Comparison of ENCODE assay signal across 8 mouse cellular contexts in the genomic region with DNA sequence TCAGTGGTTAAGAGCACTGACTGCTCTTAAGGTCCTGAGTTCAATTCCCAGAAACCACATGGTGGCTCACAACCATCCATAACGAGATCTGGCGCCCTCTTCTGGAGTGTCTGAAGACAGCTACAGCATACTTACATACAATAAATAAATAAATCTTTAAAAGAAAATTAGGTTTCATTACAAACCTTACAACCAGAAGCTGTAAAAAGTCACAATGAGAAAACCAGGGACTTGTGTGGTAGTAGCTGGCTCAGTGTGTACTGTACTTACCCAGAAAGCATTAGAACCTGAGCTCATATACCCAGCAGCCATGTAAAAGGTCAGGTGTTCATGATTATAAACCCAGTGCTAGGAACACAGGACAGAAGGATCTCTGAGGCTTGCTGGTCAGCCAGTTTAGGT. TPM values are rescaled to one million over a fixed set of nuclear protein-coding genes. Genes with fewer than 3 reads are reported as not detected.
DNase-seq lines count a peak whose midpoint lies in the region; ATAC-seq and TF ChIP-seq lines count a peak whose summit lies in the region.

No protein-coding gene starts in this region.

- TF ChIP-seq POLR2A in small intestine, adult 2 months (IDR thresholded peaks at IDR 0.05; ENCODE audit: low read depth, low read length), result no peak

- no peaks in the 10 kb centered on the region for H3K27me3 ChIP-seq in heart, embryonic 10.5 days (ENCODE audit: insufficient read depth, poor library complexity, severe bottlenecking)
- H3K27me3 ChIP-seq in midbrain, embryonic 12.5 days, result no peaks in the 10 kb centered on the region
- no peaks in the 10 kb centered on the region for H3K27me3 ChIP-seq in midbrain, embryonic 11.5 days (ENCODE audit: control insufficient read depth, insufficient read depth, low read length)
- H3K27me3 ChIP-seq in embryonic facial prominence, embryonic 13.5 days, result no peaks in the 10 kb centered on the region
- no peaks in the 10 kb centered on the region for H3K27me3 ChIP-seq in small intestine, adult 2 months (ENCODE audit: control insufficient read depth, insufficient read depth, low read length)

- peaks cover 9% of the 10 kb centered on the region; the same call in 1 of the 2 replicates for H3K4me1 ChIP-seq in heart, embryonic 10.5 days
- peaks cover 12% of the 10 kb centered on the region for H3K4me1 ChIP-seq in midbrain, embryonic 12.5 days
- peaks cover 5% of the 10 kb centered on the region; the same call in 1 of the 2 replicates for H3K4me1 ChIP-seq in midbrain, embryonic 11.5 days (ENCODE audit: control insufficient read depth, insufficient read depth, low read length)
- H3K4me1 ChIP-seq in embryonic facial prominence, embryonic 13.5 days, result peaks cover 6% of the 10 kb centered on the region; the same call in 1 of the 2 replicates
- peaks cover 2% of the 10 kb centered on the region; the same call in 1 of the 2 replicates for H3K4me1 ChIP-seq in small intestine, adult 2 months (ENCODE audit: control insufficient read depth, insufficient read depth, insufficient read length, low read length)

- H3K9me3 ChIP-seq in heart, embryonic 10.5 days, result no peaks in the 10 kb centered on the region
- H3K9me3 ChIP-seq in midbrain, embryonic 12.5 days, result no peaks in the 10 kb centered on the region
- H3K9me3 ChIP-seq in midbrain, embryonic 11.5 days (ENCODE audit: control insufficient read depth, low read length), result no peaks in the 10 kb centered on the region
- no peaks in the 10 kb centered on the region for H3K9me3 ChIP-seq in embryonic facial prominence, embryonic 13.5 days

- no peak for DNase-seq in heart, embryonic 10.5 days (ENCODE audit: low spot score)
- no peak for DNase-seq in heart, postnatal 10 days
- no peak for DNase-seq in midbrain, embryonic 11.5 days (ENCODE audit: low spot score, missing footprints)
- DNase-seq in embryo, embryonic 11 days, result no peak
- no peak for DNase-seq in yolk sac, embryonic 10.5 days (ENCODE audit: low spot score)

- intact Hi-C loops in heart, postnatal 10 days (cut with DNase I), result loop anchor here (2.0 kb wide), 1 partner anchor 21 kb away; no protein-coding TSS in a partner anchor

- TF ChIP-seq CTCF in small intestine, adult 2 months (IDR thresholded peaks at IDR 0.05; ENCODE audit: extremely low read depth, insufficient read length, insufficient replicate concordance, low read depth, low read length), result peak; percentile 18; the same call in 1 of the 2 replicates

- 63% methylated on average over 2 of the region's 2 CpGs for WGBS in heart, embryonic 10.5 days
- 73% methylated on average over 2 of the region's 2 CpGs for WGBS in midbrain, embryonic 12.5 days
- WGBS in midbrain, embryonic 11.5 days, result 72% methylated on average over 2 of the region's 2 CpGs
- 73% methylated on average over 2 of the region's 2 CpGs for WGBS in embryonic facial prominence, embryonic 13.5 days
- WGBS in small intestine, adult 2 months, result 55% methylated on average over 2 of the region's 2 CpGs

- H3K9ac ChIP-seq in midbrain, embryonic 12.5 days (replicated peaks), result no peak overlapping the region
- no peak overlapping the region for H3K9ac ChIP-seq in midbrain, embryonic 11.5 days (ENCODE audit: low read length)
- no peak overlapping the region for H3K9ac ChIP-seq in embryonic facial prominence, embryonic 13.5 days

- no peak overlapping the region for H3K27ac ChIP-seq in heart, embryonic 10.5 days
- H3K27ac ChIP-seq in midbrain, embryonic 12.5 days (replicated peaks), result no peak overlapping the region
- H3K27ac ChIP-seq in midbrain, embryonic 11.5 days (ENCODE audit: low read depth, low read length), result no peak overlapping the region
- H3K27ac ChIP-seq in embryonic facial prominence, embryonic 13.5 days, result no peak overlapping the region
- no peak overlapping the region for H3K27ac ChIP-seq in small intestine, adult 2 months (ENCODE audit: insufficient read depth, low read depth, low read length)

- no peak for ATAC-seq in midbrain, embryonic 12.5 days (ENCODE audit: low FRiP score, low read depth)
- ATAC-seq in midbrain, embryonic 11.5 days (ENCODE audit: low FRiP score), result no peak
- ATAC-seq in embryonic facial prominence, embryonic 13.5 days (ENCODE audit: insufficient number of reproducible peaks, insufficient read depth, low FRiP score, low TSS enrichment, low read depth), result no peak

- H3K36me3 ChIP-seq in heart, embryonic 10.5 days, result peaks cover 13% of the 10 kb centered on the region; the same call in 1 of the 2 replicates
- no peaks in the 10 kb centered on the region for H3K36me3 ChIP-seq in midbrain, embryonic 12.5 days
- no peaks in the 10 kb centered on the region for H3K36me3 ChIP-seq in midbrain, embryonic 11.5 days (ENCODE audit: control insufficient read depth, insufficient read depth, low read length)
- peaks cover 12% of the 10 kb centered on the region for H3K36me3 ChIP-seq in embryonic facial prominence, embryonic 13.5 days
- H3K36me3 ChIP-seq in small intestine, adult 2 months (ENCODE audit: control insufficient read depth, insufficient read depth, low read length), result no peaks in the 10 kb centered on the region; the same call in 1 of the 2 replicates

- peak overlapping the region; percentile 70; the same call in 1 of the 2 replicates for H3K4me2 ChIP-seq in midbrain, embryonic 12.5 days (replicated peaks)
- H3K4me2 ChIP-seq in midbrain, embryonic 11.5 days, result no peak overlapping the region
- 0 out of 2 replicates have a peak overlapping the region, but pooled peaks have one; percentile 62 for H3K4me2 ChIP-seq in embryonic facial prominence, embryonic 13.5 days

- peak overlapping the region; percentile 85; the same call in 1 of the 2 replicates for H3K4me3 ChIP-seq in heart, embryonic 10.5 days
- no peak overlapping the region for H3K4me3 ChIP-seq in midbrain, embryonic 12.5 days
- no peak overlapping the region for H3K4me3 ChIP-seq in midbrain, embryonic 11.5 days (ENCODE audit: low read depth, low read length)
- H3K4me3 ChIP-seq in embryonic facial prominence, embryonic 13.5 days, result no peak overlapping the region
- H3K4me3 ChIP-seq in small intestine, adult 2 months (ENCODE audit: low read depth, low read length), result no peak overlapping the region

RNA-seq across cellular contexts. Expression of a gene that starts 1.4 kb away (rescaled TPM):
- 37.1 and 38.3 TPM in 2 replicates for polyA plus RNA-seq in heart, embryonic 10.5 days (2016; fragmentation: Nextera tagmentation; extraction: Ambion mirVana)
- total RNA-seq in heart, postnatal 10 days (2021), result 10 to 100 TPM; 19.0 to 20.6 TPM
- 35.4 and 39.7 TPM in 2 replicates for polyA plus RNA-seq in midbrain, embryonic 12.5 days (2016; fragmentation: Nextera tagmentation; extraction: Ambion mirVana)
- polyA plus RNA-seq in midbrain, embryonic 11.5 days (2014; fragmentation: Nextera tagmentation; extraction: Ambion mirVana), result 37.6 and 41.4 TPM in 2 replicates
- 41.1 and 45.6 TPM in 2 replicates for polyA plus RNA-seq in embryonic facial prominence, embryonic 13.5 days (2015; fragmentation: Nextera tagmentation; extraction: Ambion mirVana)
- polyA plus RNA-seq in small intestine, adult 2 months (2012; rRNA removed), result 0.61 and 2.3 TPM in 2 replicates

RNA-seq across cellular contexts. Expression of a gene that starts 13.1 kb away (rescaled TPM):
- polyA plus RNA-seq in heart, embryonic 10.5 days (2016; fragmentation: Nextera tagmentation; extraction: Ambion mirVana), result 14.0 and 16.3 TPM in 2 replicates
- total RNA-seq in heart, postnatal 10 days (2021), result 100 to 1,000 TPM; 105 to 111 TPM
- 24.3 and 24.8 TPM in 2 replicates for polyA plus RNA-seq in midbrain, embryonic 12.5 days (2016; fragmentation: Nextera tagmentation; extraction: Ambion mirVana)
- 17.1 and 18.9 TPM in 2 replicates for polyA plus RNA-seq in midbrain, embryonic 11.5 days (2014; fragmentation: Nextera tagmentation; extraction: Ambion mirVana)
- polyA plus RNA-seq in embryonic facial prominence, embryonic 13.5 days (2015; fragmentation: Nextera tagmentation; extraction: Ambion mirVana), result 16.7 and 17.1 TPM in 2 replicates
- polyA plus RNA-seq in small intestine, adult 2 months (2012; rRNA removed), result 3.3 and 8.0 TPM in 2 replicates

RNA-seq across cellular contexts. Expression of a gene that starts 22.6 kb away (rescaled TPM):
- 216 and 283 TPM in 2 replicates for polyA plus RNA-seq in heart, embryonic 10.5 days (2016; fragmentation: Nextera tagmentation; extraction: Ambion mirVana)
- total RNA-seq in heart, postnatal 10 days (2021), result 100 to 1,000 TPM in 1 of 2 experiments, 10 to 100 TPM in 1; 84.7 to 102 TPM
- polyA plus RNA-seq in midbrain, embryonic 12.5 days (2016; fragmentation: Nextera tagmentation; extraction: Ambion mirVana), result 379 and 421 TPM in 2 replicates
- 440 and 468 TPM in 2 replicates for polyA plus RNA-seq in midbrain, embryonic 11.5 days (2014; fragmentation: Nextera tagmentation; extraction: Ambion mirVana)
- polyA plus RNA-seq in embryonic facial prominence, embryonic 13.5 days (2015; fragmentation: Nextera tagmentation; extraction: Ambion mirVana), result 396 and 412 TPM in 2 replicates
- polyA plus RNA-seq in small intestine, adult 2 months (2012; rRNA removed), result 0.28 and 0.36 TPM in 2 replicates

Comparison
In these comparisons a context has a peak if more than half of its experiments do, and no peak if none do; other contexts are left out.
1. RNA of a gene that starts 1.4 kb away (polyA plus RNA-seq): 41.1 to 45.6 TPM in embryonic facial prominence, embryonic 13.5 days, 35.4 to 39.7 TPM in midbrain, embryonic 12.5 days, 37.6 to 41.4 TPM in midbrain, embryonic 11.5 days and 37.1 to 38.3 TPM in heart, embryonic 10.5 days; 0.61 to 2.3 TPM in small intestine, adult 2 months; every median in the first group is over 10 times any median in the second.
2. RNA of a gene that starts 22.6 kb away (polyA plus RNA-seq): 440 to 468 TPM in midbrain, embryonic 11.5 days, 396 to 412 TPM in embryonic facial prominence, embryonic 13.5 days, 379 to 421 TPM in midbrain, embryonic 12.5 days and 216 to 283 TPM in heart, embryonic 10.5 days; 0.28 to 0.36 TPM in small intestine, adult 2 months; every median in the first group is over 100 times any median in the second.